Mouse (Mus musculus): ENCODE measurements around the gene Gpa33.

DNA sequence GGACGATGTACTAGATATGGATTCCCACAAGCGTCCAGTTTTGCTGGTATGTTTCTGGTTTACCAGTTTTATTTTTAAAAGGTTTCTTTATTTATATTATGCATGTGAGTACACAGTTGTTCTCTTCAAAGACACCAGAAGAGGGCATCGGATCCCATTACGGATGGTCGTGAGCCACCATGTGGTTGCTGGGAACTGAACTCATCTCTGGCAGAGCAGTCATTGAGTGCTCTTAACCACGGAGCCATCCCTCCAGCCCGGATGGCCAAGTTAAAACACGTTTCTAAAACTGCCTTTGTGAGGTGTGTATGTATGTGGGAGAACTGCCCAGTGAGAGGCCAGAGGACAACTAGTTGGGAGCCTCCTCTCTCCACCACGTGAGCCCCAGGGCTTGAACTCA lies 28.6 kb downstream of the Gpa33 start:
- TF ChIP-seq CTCF (IDR thresholded peaks at IDR 0.05; ENCODE audit: low read depth) (no peak), EP300 (IDR thresholded peaks at IDR 0.05; ENCODE audit: low read depth) (no peak)
